Mouse (Mus musculus): ENCODE results near the gene Lcat.
A peak's percentile ranks its signal among the peaks of the same experiment; 100 is the strongest.

Lcat gene

GRCm38 (mm10) chr8:105943321-105943739 is at the start of gene Lcat:
Gene Lcat (minus strand): TSS chr8:105943382.
- no peak for DNase-seq (ENCODE audit: low read depth)

- DNase-seq (ENCODE audit: low read depth) = no peak
These were observed 49.3 kb upstream of the Lcat start for GRCm38 (mm10) chr8:105992499-105992898.

- no peak for DNase-seq (ENCODE audit: low read depth)
These were observed 48.4 kb upstream of the Lcat start for GRCm38 (mm10) chr8:105991546-105991945.

DNA sequence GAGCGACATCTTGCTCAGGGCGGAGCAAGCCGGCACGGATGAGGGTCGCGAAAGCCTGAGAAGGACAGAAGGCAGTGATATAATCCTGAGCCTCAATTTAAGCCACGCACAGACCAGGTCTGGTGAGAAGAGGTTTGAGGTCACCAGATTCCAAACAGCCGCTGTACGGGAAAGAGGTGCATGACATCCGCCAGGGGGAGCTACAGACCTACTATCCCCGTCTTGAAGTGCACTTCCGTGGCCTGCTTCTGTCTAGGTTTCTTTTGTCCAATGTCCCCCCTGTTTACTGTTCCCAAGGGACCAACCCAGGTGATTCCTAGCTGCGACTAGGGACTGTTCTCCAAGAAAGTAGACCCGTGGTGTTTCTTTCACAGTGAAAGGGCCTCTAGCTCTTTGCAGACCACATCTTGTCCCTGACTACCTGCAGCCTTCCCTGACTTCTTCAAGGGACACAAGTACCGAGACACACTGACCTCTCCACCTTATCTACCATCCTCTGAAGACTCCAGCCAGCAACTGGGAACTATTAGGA is 47.7 kb upstream of the Lcat start, which contains the start of gene Dus2:
TSS of gene Dus2 (plus strand) at position 482 of the 532 bp plus-strand sequence.
- peak; percentile 90 for DNase-seq (ENCODE audit: low read depth)

DNA sequence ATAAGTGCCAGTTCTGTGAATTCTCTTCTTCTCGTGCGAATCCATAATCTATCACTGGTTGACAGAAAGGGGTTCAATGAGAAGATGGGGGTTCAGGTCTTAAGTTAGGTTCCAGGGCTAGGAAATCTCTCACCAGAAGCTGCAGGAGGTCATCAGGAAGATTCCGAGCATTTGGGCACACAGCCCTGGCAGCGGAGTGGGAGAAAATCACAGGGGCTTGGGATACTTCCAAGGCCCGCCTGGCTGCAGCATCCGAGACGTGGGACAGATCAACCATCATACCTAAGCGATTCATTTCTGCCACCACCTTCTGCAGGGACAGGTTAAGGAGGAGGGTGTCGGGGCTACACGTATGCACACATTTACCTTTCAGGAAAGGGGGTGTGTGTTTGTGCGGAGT is 45.4 kb upstream of the Lcat start:
- DNase-seq (ENCODE audit: low read depth) = no peak

GRCm38 (mm10) chr8:105983406-105983805 is 40.2 kb upstream of the Lcat start:
- DNase-seq (ENCODE audit: low read depth) = peak; percentile 37

DNA sequence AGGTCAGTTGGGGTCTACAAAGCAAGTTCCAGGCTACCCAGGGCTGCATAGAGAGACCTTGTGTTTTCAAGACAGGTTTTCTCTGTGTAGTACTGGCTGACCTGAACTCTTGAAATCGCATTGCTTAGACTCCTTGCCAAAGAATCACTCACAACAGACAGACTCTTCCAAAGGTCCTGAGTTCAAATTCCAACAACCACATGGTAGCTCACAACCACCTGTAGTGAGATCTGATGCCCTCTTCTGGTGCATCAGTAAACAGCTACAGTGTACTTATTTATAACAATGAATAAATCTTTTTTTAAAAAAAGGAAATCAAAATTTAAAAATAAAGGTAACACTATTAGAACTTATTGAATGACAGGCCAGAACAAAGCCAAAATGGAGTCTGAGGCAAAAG is 38.0 kb upstream of the Lcat start:
- DNase-seq (ENCODE audit: low read depth) = no peak

GRCm38 (mm10) chr8:105979325-105979724 is 36.1 kb upstream of the Lcat start, which contains the start of gene Dpep3:
Gene Dpep3 (minus strand): TSS chr8:105979429.
- DNase-seq (ENCODE audit: low read depth) = no peak

GRCm38 (mm10) chr8:105975363-105975762 is 32.2 kb upstream of the Lcat start:
- DNase-seq (ENCODE audit: low read depth) = peak; percentile 23

DNA sequence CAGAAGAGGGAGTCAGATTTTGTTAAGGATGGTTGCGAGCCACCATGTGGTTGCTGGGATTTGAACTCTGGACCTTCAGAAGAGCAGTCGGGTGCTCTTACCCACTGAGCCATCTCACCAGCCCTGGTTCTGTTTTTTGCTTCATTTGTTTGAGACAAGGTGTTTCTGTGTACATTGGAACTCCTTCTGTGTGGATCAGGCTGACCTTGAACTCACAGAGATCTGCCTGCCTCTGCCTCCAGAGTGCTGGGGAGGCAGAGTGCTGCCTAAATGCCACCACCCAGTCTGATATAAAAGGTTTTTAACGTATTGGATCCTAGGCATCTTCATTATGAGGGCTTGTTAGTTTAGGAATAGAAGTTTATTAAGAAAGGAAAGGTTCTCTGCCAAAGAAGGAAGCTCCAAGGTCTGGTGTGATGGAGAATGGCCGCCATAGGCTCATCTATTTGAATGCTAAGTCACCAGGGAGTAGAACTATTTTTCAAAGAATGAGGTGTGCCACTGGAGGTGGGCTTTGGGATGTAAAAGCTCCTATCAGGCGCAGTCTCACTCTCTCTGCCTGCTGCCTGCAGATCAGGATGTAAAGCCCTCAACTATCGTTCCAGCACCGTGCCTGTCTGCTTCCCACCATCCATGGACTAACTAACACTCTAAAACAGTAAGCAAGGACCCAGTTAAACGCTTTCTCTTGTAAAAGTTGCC is 28.0 kb upstream of the Lcat start:
- DNase-seq (ENCODE audit: low read depth) = no peak

- DNase-seq (ENCODE audit: low read depth) = no peak
These were observed 26.2 kb upstream of the Lcat start for GRCm38 (mm10) chr8:105969367-105969766.

- DNase-seq (ENCODE audit: low read depth) = no peak
These were observed 23.6 kb upstream of the Lcat start for GRCm38 (mm10) chr8:105966692-105967311.

DNA sequence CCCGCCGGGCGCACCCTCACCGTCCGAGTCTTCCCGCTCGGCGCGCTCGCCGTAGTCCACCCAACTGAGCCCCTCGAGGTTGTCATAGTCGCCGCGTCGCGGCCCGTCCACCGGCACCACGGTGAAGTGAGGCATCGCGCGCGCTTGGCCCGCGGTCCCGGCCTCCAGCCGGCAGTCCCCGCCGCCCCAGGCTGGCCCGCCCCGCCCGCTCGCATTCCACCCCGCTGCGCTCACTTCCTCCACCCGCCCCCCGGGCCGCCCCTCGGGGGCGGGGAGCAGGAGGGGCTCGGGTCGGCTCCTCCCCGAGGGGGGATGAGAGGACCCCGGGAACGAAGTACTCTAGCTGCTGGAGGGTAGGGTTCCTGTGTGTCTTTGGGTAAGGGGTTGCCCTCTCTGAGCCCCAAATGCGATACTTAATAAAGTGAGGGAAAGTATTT is 22.7 kb upstream of the Lcat start, which contains the start of gene Slc12a4:
TSS of gene Slc12a4 (minus strand) at position 193 of the 437 bp plus-strand sequence.
- DNase-seq (ENCODE audit: low read depth) = peak; percentile 67

DNA sequence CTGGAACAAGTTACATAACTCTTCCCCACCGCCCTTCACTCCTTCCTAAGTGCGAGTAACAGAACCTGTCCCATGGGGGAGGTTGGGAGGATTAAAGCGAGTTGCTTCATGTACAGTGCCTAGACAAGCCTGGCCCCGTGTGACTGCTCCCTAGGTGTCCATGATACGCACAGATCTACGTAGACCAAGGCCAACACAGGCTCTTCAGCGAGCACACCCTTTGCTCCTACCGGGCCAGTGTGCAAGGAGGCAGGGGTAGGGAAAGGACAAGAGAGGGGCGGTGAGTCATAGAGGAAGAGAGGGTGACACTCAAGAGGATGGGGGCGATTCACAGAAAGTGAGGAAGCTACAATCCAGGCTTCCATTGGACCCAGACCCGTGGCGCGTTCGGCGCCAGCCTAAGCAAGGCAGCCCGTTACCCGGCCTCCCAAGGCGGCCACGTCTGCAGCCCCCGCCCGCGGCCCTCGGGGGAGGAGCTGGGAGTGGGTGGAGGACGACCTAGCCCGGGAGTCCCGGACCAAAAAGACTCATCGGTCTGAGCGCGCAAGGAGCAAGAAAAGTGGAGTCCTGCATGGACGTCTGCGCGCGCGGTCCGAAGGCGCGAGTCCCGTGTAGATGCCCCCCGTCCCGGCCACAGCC is 22.2 kb upstream of the Lcat start:
- DNase-seq (ENCODE audit: low read depth) = peak; percentile 77

- no peak for DNase-seq (ENCODE audit: low read depth)
These were observed 21.5 kb upstream of the Lcat start for GRCm38 (mm10) chr8:105964506-105965265.

GRCm38 (mm10) chr8:105961536-105961935 is 18.4 kb upstream of the Lcat start:
- DNase-seq (ENCODE audit: low read depth) = no peak

- DNase-seq (ENCODE audit: low read depth) = no peak
These were observed 17.9 kb upstream of the Lcat start for GRCm38 (mm10) chr8:105961101-105961500.

- DNase-seq (ENCODE audit: low read depth) = no peak
These were observed 16.2 kb upstream of the Lcat start for GRCm38 (mm10) chr8:105959350-105959749.

GRCm38 (mm10) chr8:105957813-105958212 is 14.6 kb upstream of the Lcat start:
- DNase-seq (ENCODE audit: low read depth) = no peak

DNA sequence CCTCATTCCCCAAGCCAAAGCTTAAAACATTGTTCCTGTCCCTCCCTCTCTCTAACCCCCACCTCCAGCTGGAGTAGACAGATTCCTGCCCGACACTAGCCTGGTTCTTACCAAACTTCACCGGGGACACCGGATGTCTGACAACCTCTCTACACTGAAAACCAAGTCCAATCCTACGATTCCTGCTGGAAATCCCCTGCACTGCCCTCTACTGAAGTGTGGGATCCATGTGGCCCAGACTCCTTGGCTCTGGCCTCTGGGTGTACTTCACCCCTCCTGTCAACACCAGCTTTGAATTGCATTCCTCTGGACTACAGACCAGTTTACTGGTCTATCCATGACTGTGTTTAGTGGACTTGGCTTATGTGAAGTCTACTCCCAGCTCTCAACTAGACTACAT is 13.4 kb upstream of the Lcat start:
- no peak for DNase-seq (ENCODE audit: low read depth)

DNA sequence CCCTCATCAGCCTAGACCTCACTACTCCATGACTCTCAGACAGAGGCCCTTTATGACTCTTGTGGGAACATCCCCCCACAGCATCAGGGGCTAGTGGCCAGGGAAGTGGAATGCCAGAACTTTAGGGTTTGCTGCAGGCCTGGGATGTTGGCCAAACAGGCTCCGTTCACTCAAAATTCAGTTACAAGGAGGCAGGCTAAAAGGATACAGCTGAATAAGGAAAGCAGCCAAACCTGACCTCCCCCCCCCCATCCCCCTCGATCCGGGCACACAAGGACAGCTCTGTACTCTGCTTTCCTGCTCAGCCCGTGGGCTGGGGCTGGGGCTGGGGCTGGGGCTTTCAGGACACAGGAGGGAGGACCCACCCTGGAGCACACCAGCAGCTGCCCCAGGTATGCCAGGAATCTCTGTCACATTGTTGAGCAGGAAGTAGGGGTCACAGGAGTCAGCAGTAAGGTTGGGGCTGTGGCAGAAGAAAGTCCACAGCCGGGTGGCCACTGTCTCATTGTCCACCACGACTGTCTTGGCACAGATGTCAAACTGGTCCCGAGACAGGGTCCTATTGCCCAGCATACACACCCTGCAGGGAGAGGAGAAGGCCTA is 8.0 kb upstream of the Lcat start:
- DNase-seq (ENCODE audit: low read depth) = no peak

GRCm38 (mm10) chr8:105949350-105949749 is 6.2 kb upstream of the Lcat start:
- peak; percentile 39 for DNase-seq (ENCODE audit: low read depth)

Measured in 416B (cell line).